Mouse (Mus musculus): ENCODE measurements at regions not wholly inside any gene's neighbourhood (a gene's known extent, or its start where the extent isn't known, plus 50 kb on each side); places are given as distances from the start of the nearest gene placed in this dataset.

DNA sequence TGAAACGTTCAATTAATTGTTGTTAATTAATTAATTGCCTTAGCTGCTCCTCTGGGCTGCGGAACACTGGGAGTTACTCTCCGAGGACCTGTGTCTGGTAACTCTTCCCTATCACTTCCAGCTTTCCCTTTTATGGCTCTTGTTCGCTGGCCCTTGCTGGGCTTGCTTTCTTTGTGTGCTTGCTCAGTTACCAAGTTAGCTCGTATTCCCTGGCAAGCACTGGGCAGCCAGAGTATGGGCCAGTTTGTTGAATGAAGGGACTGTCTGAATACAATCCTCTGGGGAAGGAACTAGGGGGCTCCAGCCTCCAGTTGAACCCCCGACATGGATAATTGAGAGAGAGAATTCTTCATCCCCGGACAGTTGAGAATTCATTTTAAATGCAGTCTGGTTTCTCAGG lies 116.4 kb downstream of the Trim29 start:
- no peak overlapping the region for H3K9ac ChIP-seq (ENCODE audit: low read depth, low read length)
- H3K27ac ChIP-seq (ENCODE audit: low read length): no peak overlapping the region
- no peaks in the 10 kb centered on the region for H3K9me3 ChIP-seq (replicated peaks; ENCODE audit: control insufficient read depth, low read length)
- H3K4me1 ChIP-seq (ENCODE audit: control insufficient read depth, low read depth, low read length): no peaks in the 10 kb centered on the region
- no peak overlapping the region for H3K4me2 ChIP-seq (ENCODE audit: low read depth, low read length)
- WGBS (ENCODE audit: insufficient replicate concordance): 43% methylated on average over 7 of the region's 7 CpGs
- H3K27me3 ChIP-seq (ENCODE audit: control insufficient read depth, insufficient read depth, low read depth, low read length): no peaks in the 10 kb centered on the region
- no peak for ATAC-seq (ENCODE audit: low read depth)
- H3K4me3 ChIP-seq (ENCODE audit: low read depth, low read length): no peak overlapping the region
- H3K36me3 ChIP-seq (ENCODE audit: control insufficient read depth, insufficient read depth): no peaks in the 10 kb centered on the region

DNA sequence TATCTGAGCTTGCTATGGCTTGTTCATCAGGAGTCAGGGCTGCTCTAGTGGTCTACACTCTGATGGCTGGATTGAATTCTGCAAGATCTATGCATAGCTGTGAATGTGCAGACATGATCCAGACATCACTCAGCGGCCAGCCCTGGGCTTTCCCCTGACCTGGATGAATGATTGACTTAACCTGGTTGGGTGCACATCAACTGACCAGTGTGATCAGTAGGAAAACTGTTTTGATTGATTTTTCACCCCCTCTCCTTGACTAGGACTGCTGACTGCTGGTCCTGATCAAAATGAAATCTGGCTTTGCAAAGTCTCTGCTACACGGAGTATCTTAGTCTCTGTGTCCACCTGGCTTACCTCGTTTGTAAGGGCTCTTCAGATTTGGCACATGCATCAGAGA lies 123.3 kb downstream of the Trim29 start:
- Histone ChIP-seq H3K9me3 (replicated peaks; ENCODE audit: control insufficient read depth, low read length) (no peaks in the 10 kb centered on the region), H3K4me2 (ENCODE audit: low read depth, low read length) (no peak overlapping the region), H3K9ac (ENCODE audit: low read depth, low read length) (no peak overlapping the region), H3K27me3 (ENCODE audit: control insufficient read depth, insufficient read depth, low read depth, low read length) (no peaks in the 10 kb centered on the region), H3K27ac (ENCODE audit: low read length) (no peak overlapping the region), H3K4me3 (ENCODE audit: low read depth, low read length) (no peak overlapping the region), H3K4me1 (ENCODE audit: control insufficient read depth, low read depth, low read length) (no peaks in the 10 kb centered on the region; the same call in 1 of the 2 replicates), H3K36me3 (ENCODE audit: control insufficient read depth, insufficient read depth) (no peaks in the 10 kb centered on the region)
- WGBS (ENCODE audit: insufficient replicate concordance): 39% methylated on average over 3 of the region's 3 CpGs
- peak; percentile 43; the same call in 1 of the 2 replicates for ATAC-seq (ENCODE audit: low read depth)

DNA sequence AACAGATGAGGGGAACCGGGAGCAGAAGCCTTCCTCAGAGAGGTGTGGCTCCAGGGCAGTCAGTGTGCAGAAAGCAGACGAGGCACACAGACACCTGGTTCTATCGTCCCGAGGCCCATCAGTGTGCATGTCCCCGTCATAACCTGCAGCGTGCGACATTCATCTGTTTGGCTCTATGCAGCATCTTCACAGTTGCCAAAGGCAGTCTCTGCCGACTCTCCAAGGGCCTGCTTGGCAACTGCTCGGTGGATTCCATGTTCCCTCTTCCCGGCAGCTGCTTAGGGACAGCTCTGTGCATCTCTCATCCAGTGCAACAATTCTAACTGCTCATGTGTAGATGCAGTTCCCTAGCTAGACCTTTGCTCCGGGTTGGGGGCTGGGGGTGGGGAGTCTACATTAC lies 127.8 kb downstream of the Trim29 start:
- Histone ChIP-seq H3K4me3 (ENCODE audit: low read depth, low read length) (no peak overlapping the region), H3K9me3 (replicated peaks; ENCODE audit: control insufficient read depth, low read length) (no peaks in the 10 kb centered on the region), H3K36me3 (ENCODE audit: control insufficient read depth, insufficient read depth) (no peaks in the 10 kb centered on the region), H3K4me2 (ENCODE audit: low read depth, low read length) (no peak overlapping the region), H3K27me3 (ENCODE audit: control insufficient read depth, insufficient read depth, low read depth, low read length) (no peaks in the 10 kb centered on the region), H3K9ac (ENCODE audit: low read depth, low read length) (no peak overlapping the region), H3K4me1 (ENCODE audit: control insufficient read depth, low read depth, low read length) (no peaks in the 10 kb centered on the region; the same call in 1 of the 2 replicates), H3K27ac (ENCODE audit: low read length) (no peak overlapping the region)
- no peak for ATAC-seq (ENCODE audit: low read depth)
- WGBS (ENCODE audit: insufficient replicate concordance): 73% methylated on average over 11 of the region's 11 CpGs

DNA sequence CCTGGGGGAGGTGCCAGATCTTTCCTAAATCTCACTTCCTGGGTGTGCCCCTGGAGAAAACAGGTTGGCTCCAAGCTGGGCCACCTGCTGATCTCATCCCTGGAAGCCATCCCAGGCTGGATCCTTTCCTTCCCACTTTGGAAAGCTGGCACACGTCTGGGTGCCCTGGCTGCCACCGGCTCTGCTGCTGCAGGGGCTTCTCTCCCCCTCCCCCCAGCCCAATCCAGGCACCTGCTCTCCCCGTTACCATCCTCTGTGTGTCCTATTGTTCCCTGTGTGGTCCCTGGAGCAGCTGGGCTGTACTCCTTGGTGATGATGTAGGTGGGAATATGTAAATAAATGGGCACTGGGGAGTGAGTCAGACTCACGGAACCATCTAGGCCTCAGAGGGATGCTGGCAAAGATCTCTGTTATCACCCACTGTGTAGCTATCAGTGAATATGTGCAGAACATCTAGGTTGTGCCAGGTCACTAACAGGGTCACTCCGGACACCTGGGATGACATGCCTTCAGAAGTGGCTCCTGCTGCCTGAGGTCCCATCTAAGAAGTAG lies 130.4 kb downstream of the Trim29 start:
- Histone ChIP-seq H3K4me1 (ENCODE audit: control insufficient read depth, low read depth, low read length) (no peaks in the 10 kb centered on the region), H3K27ac (ENCODE audit: low read length) (no peak overlapping the region), H3K9me3 (replicated peaks; ENCODE audit: control insufficient read depth, low read length) (no peaks in the 10 kb centered on the region), H3K27me3 (ENCODE audit: control insufficient read depth, insufficient read depth, low read depth, low read length) (no peaks in the 10 kb centered on the region), H3K4me3 (ENCODE audit: low read depth, low read length) (no peak overlapping the region), H3K9ac (ENCODE audit: low read depth, low read length) (no peak overlapping the region), H3K36me3 (ENCODE audit: control insufficient read depth, insufficient read depth) (no peaks in the 10 kb centered on the region), H3K4me2 (ENCODE audit: low read depth, low read length) (no peak overlapping the region)
- ATAC-seq (ENCODE audit: low read depth): no peak
- 52% methylated on average over 5 of the region's 5 CpGs for WGBS (ENCODE audit: insufficient replicate concordance)

DNA sequence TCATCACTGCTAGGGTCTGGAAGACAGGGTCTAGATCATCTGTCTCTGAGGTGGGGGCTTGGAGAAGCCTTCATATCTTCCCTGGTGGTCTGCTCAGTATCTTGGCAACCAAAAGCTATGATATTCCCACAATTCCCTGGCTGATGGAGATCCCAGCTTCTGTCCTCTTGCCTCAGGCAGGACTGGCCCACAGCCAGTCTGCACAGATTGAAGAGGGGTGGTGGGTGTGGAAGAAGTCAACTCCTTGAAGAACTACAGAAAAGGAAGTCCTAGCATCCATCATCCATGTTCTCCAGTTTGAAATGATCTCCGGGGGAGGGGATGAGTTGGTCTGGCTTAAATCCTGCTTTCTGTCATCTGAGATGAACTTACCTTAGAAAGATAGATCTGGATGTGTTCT lies 134.8 kb downstream of the Trim29 start:
- no peak overlapping the region for H3K4me2 ChIP-seq (ENCODE audit: low read depth, low read length)
- H3K4me3 ChIP-seq (ENCODE audit: low read depth, low read length): no peak overlapping the region
- H3K27ac ChIP-seq (ENCODE audit: low read length): no peak overlapping the region
- H3K4me1 ChIP-seq (ENCODE audit: control insufficient read depth, low read depth, low read length): no peaks in the 10 kb centered on the region
- H3K9ac ChIP-seq (ENCODE audit: low read depth, low read length): no peak overlapping the region
- H3K36me3 ChIP-seq (ENCODE audit: control insufficient read depth, insufficient read depth): no peaks in the 10 kb centered on the region
- ATAC-seq (ENCODE audit: low read depth): no peak
- 69% methylated on average over 1 of the region's 1 CpGs for WGBS (ENCODE audit: insufficient replicate concordance)
- no peaks in the 10 kb centered on the region for H3K27me3 ChIP-seq (ENCODE audit: control insufficient read depth, insufficient read depth, low read depth, low read length)
- H3K9me3 ChIP-seq (replicated peaks; ENCODE audit: control insufficient read depth, low read length): no peaks in the 10 kb centered on the region

DNA sequence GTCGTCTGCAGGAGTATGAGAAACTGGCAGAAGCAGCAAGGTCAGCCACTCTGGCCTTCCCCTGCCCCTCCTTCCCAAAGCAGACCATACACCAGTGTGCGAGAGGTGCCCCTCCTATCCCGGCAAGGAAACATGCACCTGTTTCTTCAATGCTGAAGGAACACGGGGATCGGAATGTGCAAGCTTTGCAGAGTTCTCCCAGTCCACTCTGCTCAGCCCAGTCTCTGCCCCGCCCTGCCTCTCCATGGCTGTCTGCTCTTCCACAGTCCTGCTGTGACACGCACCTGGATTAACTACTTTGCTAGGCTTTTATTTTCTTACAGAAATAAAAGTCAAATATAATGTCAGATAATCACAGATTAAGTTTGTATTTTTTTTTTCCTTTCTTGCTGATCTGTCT lies 136.7 kb downstream of the Trim29 start:
- H3K9me3 ChIP-seq (replicated peaks; ENCODE audit: control insufficient read depth, low read length): no peaks in the 10 kb centered on the region
- 70% methylated on average over 7 of the region's 7 CpGs for WGBS (ENCODE audit: insufficient replicate concordance)
- H3K4me3 ChIP-seq (ENCODE audit: low read depth, low read length): no peak overlapping the region
- H3K36me3 ChIP-seq (ENCODE audit: control insufficient read depth, insufficient read depth): no peaks in the 10 kb centered on the region
- H3K27me3 ChIP-seq (ENCODE audit: control insufficient read depth, insufficient read depth, low read depth, low read length): no peaks in the 10 kb centered on the region
- no peak overlapping the region for H3K4me2 ChIP-seq (ENCODE audit: low read depth, low read length)
- H3K4me1 ChIP-seq (ENCODE audit: control insufficient read depth, low read depth, low read length): no peaks in the 10 kb centered on the region
- ATAC-seq (ENCODE audit: low read depth): no peak
- no peak overlapping the region for H3K27ac ChIP-seq (ENCODE audit: low read length)
- H3K9ac ChIP-seq (ENCODE audit: low read depth, low read length): no peak overlapping the region

DNA sequence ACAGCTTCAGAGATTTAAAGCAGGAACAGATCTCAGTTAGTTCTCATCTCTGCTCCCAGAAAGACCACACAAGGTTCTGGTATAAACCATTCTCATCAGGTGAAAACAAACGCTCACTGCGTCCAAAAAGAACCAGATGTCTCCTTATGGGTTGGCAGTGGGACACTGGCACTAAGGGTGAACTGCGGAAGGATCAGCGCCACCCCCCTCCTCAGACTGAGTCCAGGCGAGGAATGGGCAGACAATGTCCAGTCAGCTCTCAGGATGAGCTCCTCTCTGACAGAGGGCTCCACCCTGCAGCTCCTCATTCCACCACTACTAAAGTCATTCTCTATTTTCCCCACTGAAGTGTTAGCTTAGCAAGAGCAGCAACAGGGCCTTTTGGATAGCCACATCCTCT lies 138.3 kb downstream of the Trim29 start:
- Histone ChIP-seq H3K4me2 (ENCODE audit: low read depth, low read length) (no peak overlapping the region), H3K9me3 (replicated peaks; ENCODE audit: control insufficient read depth, low read length) (no peaks in the 10 kb centered on the region), H3K4me1 (ENCODE audit: control insufficient read depth, low read depth, low read length) (no peaks in the 10 kb centered on the region), H3K9ac (ENCODE audit: low read depth, low read length) (no peak overlapping the region), H3K27me3 (ENCODE audit: control insufficient read depth, insufficient read depth, low read depth, low read length) (peaks cover 2% of the 10 kb centered on the region; the same call in 1 of the 2 replicates), H3K4me3 (ENCODE audit: low read depth, low read length) (no peak overlapping the region), H3K36me3 (ENCODE audit: control insufficient read depth, insufficient read depth) (no peaks in the 10 kb centered on the region), H3K27ac (ENCODE audit: low read length) (no peak overlapping the region)
- WGBS (ENCODE audit: insufficient replicate concordance): 67% methylated on average over 5 of the region's 5 CpGs
- ATAC-seq (ENCODE audit: low read depth): no peak

DNA sequence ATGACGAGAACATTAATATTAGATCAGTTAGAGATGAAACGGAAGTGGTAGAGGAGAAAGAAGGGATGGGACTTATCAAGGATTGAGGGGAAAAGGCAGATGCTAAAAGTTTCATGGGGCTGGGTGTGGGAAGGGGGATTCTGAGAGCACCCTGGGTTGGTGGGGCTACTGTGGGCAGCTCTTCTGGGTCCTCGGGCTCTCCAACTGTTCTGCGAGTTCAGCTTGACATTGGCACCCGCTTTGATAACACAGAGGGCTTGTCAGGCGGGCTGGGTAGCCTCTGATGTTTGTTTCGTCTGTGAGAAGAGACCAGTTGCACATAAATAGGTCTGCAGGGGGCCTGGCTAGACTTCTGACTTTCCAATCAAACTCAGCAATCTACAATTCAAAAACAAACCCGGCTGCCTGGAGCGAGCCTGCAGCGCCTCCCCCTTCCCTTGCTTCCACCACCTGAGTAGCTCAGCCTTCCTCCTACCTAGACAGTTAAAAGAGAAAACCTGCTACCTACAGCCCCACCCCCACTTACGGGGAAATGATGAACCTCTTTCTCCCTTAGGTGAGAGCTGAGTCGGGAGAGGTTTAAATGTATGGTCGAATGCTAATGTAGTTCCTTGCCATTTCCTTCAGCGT lies 143.4 kb downstream of the Trim29 start:
- WGBS (ENCODE audit: insufficient replicate concordance): 3% methylated on average over 14 of the region's 14 CpGs
- no peak overlapping the region for H3K4me2 ChIP-seq (ENCODE audit: low read depth, low read length)
- peaks cover 9% of the 10 kb centered on the region; the same call in 1 of the 2 replicates for H3K27me3 ChIP-seq (ENCODE audit: control insufficient read depth, insufficient read depth, low read depth, low read length)
- H3K27ac ChIP-seq (ENCODE audit: low read length): no peak overlapping the region
- ATAC-seq (ENCODE audit: low read depth): no peak
- H3K4me1 ChIP-seq (ENCODE audit: control insufficient read depth, low read depth, low read length): no peaks in the 10 kb centered on the region
- no peaks in the 10 kb centered on the region for H3K36me3 ChIP-seq (ENCODE audit: control insufficient read depth, insufficient read depth)
- no peak overlapping the region for H3K9ac ChIP-seq (ENCODE audit: low read depth, low read length)
- no peaks in the 10 kb centered on the region for H3K9me3 ChIP-seq (replicated peaks; ENCODE audit: control insufficient read depth, low read length)
- no peak overlapping the region for H3K4me3 ChIP-seq (ENCODE audit: low read depth, low read length)

DNA sequence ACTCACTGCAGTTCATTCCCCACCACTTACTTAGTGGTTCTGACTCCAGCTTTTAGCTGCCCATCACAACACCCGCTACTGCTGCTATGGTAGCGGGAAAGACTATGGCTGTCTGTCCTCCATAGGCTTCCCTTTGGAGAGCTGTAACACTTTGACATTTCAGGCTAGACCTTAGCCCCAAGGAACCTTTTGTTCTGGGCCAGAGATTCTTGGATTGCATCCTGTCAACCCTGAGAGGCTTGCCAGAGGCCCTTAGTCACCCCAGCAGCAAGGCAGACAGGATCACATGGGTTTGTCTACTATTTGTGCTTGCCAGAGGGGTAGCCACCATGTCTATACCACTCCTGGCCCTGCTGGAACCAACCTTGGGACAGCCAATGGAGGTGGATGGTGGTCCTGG lies 147.1 kb downstream of the Trim29 start:
- Histone ChIP-seq H3K9me3 (replicated peaks; ENCODE audit: control insufficient read depth, low read length) (no peaks in the 10 kb centered on the region), H3K27ac (ENCODE audit: low read length) (no peak overlapping the region), H3K4me3 (ENCODE audit: low read depth, low read length) (no peak overlapping the region), H3K9ac (ENCODE audit: low read depth, low read length) (no peak overlapping the region), H3K36me3 (ENCODE audit: control insufficient read depth, insufficient read depth) (no peaks in the 10 kb centered on the region), H3K4me2 (ENCODE audit: low read depth, low read length) (no peak overlapping the region), H3K4me1 (ENCODE audit: control insufficient read depth, low read depth, low read length) (no peaks in the 10 kb centered on the region), H3K27me3 (ENCODE audit: control insufficient read depth, insufficient read depth, low read depth, low read length) (peaks cover 9% of the 10 kb centered on the region; the same call in 1 of the 2 replicates)
- WGBS (ENCODE audit: insufficient replicate concordance): 77% methylated on average over 2 of the region's 2 CpGs
- no peak for ATAC-seq (ENCODE audit: low read depth)

All from liver, embryonic 16.5 days (tissue).